Mouse (Mus musculus): Measurements from ENCODE around the gene Fam167b. TPM values are rescaled to one million over a fixed set of nuclear protein-coding genes. Genes with fewer than 3 reads are reported as not detected.
A peak's percentile ranks its signal among the peaks of the same experiment; 100 is the strongest.

Fam167b gene
- polyA plus RNA-seq, 2 experiments: 5.4 to 7.6 TPM

DNA sequence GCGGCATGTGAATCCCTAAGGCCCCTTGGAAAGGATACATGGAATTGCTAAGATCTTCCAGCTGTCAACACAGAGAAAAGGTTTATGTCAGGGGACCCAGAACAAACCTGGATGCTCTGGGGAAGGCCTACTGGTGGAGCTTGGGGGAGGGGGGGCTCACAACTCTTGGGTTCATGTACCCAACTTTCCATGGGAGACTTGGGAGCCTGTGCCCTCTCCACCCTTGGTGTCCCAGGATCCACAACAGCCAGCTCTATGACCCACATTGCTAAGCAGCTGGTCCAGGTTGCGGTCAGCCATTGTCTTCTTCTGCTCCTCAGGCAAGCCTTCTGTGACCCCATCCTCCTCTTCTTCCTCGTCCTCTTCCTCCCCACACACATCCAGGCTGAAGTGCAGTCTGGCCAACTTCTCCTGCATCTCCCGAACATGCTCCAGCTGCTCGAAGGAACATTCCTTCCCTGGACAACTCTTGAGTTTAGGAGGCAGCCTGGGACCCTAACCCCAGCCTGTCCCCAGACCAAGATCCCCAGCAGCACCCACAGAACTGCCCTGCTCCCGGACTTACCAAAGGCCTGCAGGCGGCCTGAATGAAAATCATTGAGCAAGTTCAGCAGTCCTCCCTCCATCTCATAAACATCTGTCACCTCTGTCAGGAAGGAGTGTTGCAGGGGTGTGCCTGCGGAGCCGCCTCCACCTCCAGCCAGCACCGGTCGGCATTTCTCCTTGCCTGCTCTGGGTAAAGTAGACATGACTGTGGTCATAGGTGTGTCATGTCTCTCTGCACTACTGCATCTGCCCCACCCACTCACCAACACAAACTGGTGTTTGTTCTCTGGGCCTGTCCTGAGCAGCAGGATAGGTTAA lies 42.3 kb upstream of the Fam167b start:
- H3K27me3 ChIP-seq (ENCODE audit: control insufficient read depth, insufficient read depth, low read length): no peaks in the 10 kb centered on the region
- DNase-seq (ENCODE audit: low read depth in 3 of 3, low spot score in 3 of 3) (no peak), ATAC-seq (ENCODE audit: insufficient read depth) (no peak)
- 80% methylated on average over 11 of the region's 11 CpGs for WGBS (ENCODE audit: insufficient replicate concordance)
- TF ChIP-seq EP300 (IDR thresholded peaks at IDR 0.05; ENCODE audit: low read depth): no peak
- TF ChIP-seq CTCF (IDR thresholded peaks at IDR 0.05; ENCODE audit: low read depth): no peak
- H3K9me3 ChIP-seq (ENCODE audit: control insufficient read depth, low read length): no peaks in the 10 kb centered on the region
- peaks cover 25 to 29% of the 10 kb centered on the region in 2 experiments for H3K4me1 ChIP-seq (replicated peaks; ENCODE audit: control insufficient read depth in 2 of 2, insufficient read depth in 2 of 2, low read length in 1 of 2)
- no peak overlapping the region for H3K4me3 ChIP-seq (ENCODE audit: insufficient read depth in 1 of 2, low read depth in 2 of 2, low read length in 2 of 2)
- no peak overlapping the region for H3K4me2 ChIP-seq (ENCODE audit: low read depth)
- H3K36me3 ChIP-seq (replicated peaks; ENCODE audit: control insufficient read depth, insufficient read depth, low read depth): no peaks in the 10 kb centered on the region; the same call in 1 of the 2 replicates
- H3K9ac ChIP-seq (replicated peaks): no peak overlapping the region
- no peak overlapping the region for H3K27ac ChIP-seq

DNA sequence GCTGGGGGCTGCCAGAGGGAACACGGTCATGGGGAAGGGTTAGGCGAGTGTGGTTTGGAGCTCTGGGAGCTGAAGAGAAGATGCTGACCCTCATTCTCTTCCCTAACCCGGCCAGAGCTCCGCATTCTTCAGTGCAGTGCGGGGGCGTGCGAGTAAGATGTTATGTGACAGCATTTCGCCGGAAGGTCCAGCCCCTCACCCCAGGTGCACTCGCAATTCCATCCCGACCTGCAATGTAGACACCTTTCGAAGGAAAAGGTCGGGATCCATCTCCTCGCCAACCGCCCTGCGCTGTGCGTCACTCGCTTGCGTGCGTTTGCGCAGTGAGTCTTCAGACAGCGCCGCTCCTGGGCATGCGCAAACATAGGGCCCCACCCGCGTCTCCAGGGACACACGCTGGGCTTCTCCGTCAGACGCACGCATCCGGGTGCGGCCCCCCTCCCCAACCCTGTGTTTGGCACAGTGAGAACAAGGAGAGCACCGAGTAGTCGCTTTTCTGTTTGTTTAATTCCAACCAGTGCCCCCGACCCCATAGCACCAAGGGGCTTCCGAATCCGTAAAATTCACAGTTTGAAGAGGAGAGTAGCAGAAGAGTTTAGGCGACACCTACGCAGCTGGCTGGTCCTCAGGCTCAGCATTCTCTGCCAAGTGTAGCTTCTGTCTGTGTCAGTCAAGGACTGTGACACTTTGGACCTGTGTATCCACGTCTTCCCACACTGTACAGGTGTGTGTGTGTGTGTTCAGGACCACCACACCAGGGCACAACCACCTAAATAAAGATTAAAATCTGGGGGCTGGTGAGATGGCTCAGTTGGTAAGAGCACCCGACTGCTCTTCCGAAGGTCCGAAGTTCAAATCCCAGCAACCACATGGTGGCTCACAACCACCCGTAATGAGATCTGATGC lies 40.7 kb upstream of the Fam167b start, which contains the start of gene Iqcc:
TSS of gene Iqcc (minus strand) at position 314 of the 906 bp plus-strand sequence.
- Histone ChIP-seq H3K27me3 (ENCODE audit: control insufficient read depth, insufficient read depth, low read length) (no peaks in the 10 kb centered on the region), H3K9me3 (ENCODE audit: control insufficient read depth, low read length) (no peaks in the 10 kb centered on the region), H3K27ac (peak within 1 kb of the TSS; percentile 46), H3K4me3 (ENCODE audit: insufficient read depth in 1 of 2, low read depth in 2 of 2, low read length in 2 of 2) (peak within 1 kb of the TSS; percentile 80 to 87), H3K4me2 (ENCODE audit: low read depth) (peak within 1 kb of the TSS; percentile 91), H3K9ac (replicated peaks) (peak within 1 kb of the TSS; percentile 86), H3K36me3 (replicated peaks; ENCODE audit: control insufficient read depth, insufficient read depth, low read depth) (no peaks in the 10 kb centered on the region; the same call in 1 of the 2 replicates), H3K4me1 (replicated peaks; ENCODE audit: control insufficient read depth in 2 of 2, insufficient read depth in 2 of 2, low read length in 1 of 2) (peaks cover 12 to 16% of the 10 kb centered on the region in 2 experiments)
- peak; percentile 76 to 81 (median 77) for DNase-seq (ENCODE audit: low read depth in 3 of 3, low spot score in 3 of 3)
- TF ChIP-seq CTCF (IDR thresholded peaks at IDR 0.05; ENCODE audit: low read depth) (peak; percentile 58; the same call in 1 of the 2 replicates), EP300 (IDR thresholded peaks at IDR 0.05; ENCODE audit: low read depth) (no peak)
- WGBS (ENCODE audit: insufficient replicate concordance): 4% methylated on average over 43 of the region's 44 CpGs
- ATAC-seq (ENCODE audit: insufficient read depth): peak; percentile 87

DNA sequence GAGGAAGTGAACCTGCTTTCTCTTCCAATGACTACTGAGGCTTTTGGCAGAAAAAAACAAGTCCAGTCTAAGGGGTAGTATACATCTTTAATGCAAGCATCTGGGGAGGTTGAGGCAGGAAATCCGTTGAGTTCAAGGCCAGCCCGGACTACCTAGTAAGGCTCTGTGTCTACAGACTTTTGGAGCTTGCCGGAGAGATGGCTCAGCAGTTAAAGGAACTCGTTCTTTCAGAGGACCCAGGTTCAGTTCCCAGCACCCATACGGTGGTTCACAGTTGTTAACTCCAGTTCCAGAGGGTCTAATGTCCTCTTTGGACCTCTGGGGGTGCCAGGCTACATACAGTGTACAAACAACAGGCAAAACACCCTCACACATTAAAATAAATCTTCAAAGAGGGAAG lies 39.7 kb upstream of the Fam167b start:
- Histone ChIP-seq H3K27me3 (ENCODE audit: control insufficient read depth, insufficient read depth, low read length) (no peaks in the 10 kb centered on the region), H3K9me3 (ENCODE audit: control insufficient read depth, low read length) (no peaks in the 10 kb centered on the region), H3K4me2 (ENCODE audit: low read depth) (peak overlapping the region; percentile 91), H3K4me1 (replicated peaks; ENCODE audit: control insufficient read depth in 2 of 2, insufficient read depth in 2 of 2, low read length in 1 of 2) (peaks cover 9 to 13% of the 10 kb centered on the region in 2 experiments), H3K36me3 (replicated peaks; ENCODE audit: control insufficient read depth, insufficient read depth, low read depth) (no peaks in the 10 kb centered on the region; the same call in 1 of the 2 replicates), H3K9ac (replicated peaks) (peak overlapping the region; percentile 86), H3K4me3 (ENCODE audit: insufficient read depth in 1 of 2, low read depth in 2 of 2, low read length in 2 of 2) (peak overlapping the region; percentile 80 to 87), H3K27ac (no peak overlapping the region)
- ATAC-seq (ENCODE audit: insufficient read depth) (no peak), DNase-seq (ENCODE audit: low read depth in 3 of 3, low spot score in 3 of 3) (no peak)
- no peak for TF ChIP-seq CTCF (IDR thresholded peaks at IDR 0.05; ENCODE audit: low read depth)
- no peak for TF ChIP-seq EP300 (IDR thresholded peaks at IDR 0.05; ENCODE audit: low read depth)
- 86% methylated on average over 5 of the region's 5 CpGs for WGBS (ENCODE audit: insufficient replicate concordance)

DNA sequence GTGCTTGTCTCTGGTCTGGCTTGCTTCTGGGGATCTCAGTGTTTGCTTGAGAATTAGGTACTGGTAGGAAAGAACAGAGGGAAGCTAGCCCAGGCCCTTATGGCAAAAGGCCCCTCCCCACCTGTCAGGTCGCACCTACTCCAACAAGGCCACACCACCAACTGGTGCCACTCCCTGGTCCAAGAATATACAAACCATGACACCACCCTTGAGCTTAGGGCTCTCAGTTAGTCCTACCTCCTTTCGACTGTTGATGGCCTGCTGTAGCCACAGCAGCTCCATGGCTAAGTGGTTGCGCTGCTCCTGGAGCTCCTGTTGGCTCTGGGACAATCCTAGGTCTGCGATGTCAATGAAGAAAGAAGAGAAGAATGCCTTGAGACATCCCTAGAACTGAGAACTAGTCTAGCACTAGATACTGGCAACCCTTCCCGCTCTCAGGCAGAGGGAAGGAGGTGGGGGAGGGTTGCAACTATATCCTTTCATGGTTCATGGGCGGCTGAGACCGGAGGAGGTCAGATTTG lies 38.8 kb upstream of the Fam167b start:
- no peaks in the 10 kb centered on the region; the same call in 1 of the 2 replicates for H3K36me3 ChIP-seq (replicated peaks; ENCODE audit: control insufficient read depth, insufficient read depth, low read depth)
- no peak overlapping the region for H3K27ac ChIP-seq
- H3K4me2 ChIP-seq (ENCODE audit: low read depth): no peak overlapping the region
- no peaks in the 10 kb centered on the region for H3K9me3 ChIP-seq (ENCODE audit: control insufficient read depth, low read length)
- H3K27me3 ChIP-seq (ENCODE audit: control insufficient read depth, insufficient read depth, low read length): no peaks in the 10 kb centered on the region
- no peak overlapping the region for H3K4me3 ChIP-seq (ENCODE audit: insufficient read depth in 1 of 2, low read depth in 2 of 2, low read length in 2 of 2)
- H3K4me1 ChIP-seq (replicated peaks; ENCODE audit: control insufficient read depth in 2 of 2, insufficient read depth in 2 of 2, low read length in 1 of 2): peaks cover 5 to 8% of the 10 kb centered on the region in 2 experiments
- TF ChIP-seq CTCF (IDR thresholded peaks at IDR 0.05; ENCODE audit: low read depth) (no peak), EP300 (IDR thresholded peaks at IDR 0.05; ENCODE audit: low read depth) (no peak)
- 84% methylated on average over 7 of the region's 7 CpGs for WGBS (ENCODE audit: insufficient replicate concordance)
- H3K9ac ChIP-seq (replicated peaks): no peak overlapping the region
- DNase-seq (ENCODE audit: low read depth in 3 of 3, low spot score in 3 of 3) (no peak), ATAC-seq (ENCODE audit: insufficient read depth) (no peak)
